Mouse (Mus musculus) CH12.LX (cell line): ENCODE data around the gene Itgb2l. TPM values are rescaled to one million over a fixed set of nuclear protein-coding genes. Genes with fewer than 3 reads are reported as not detected.

ENCODE experiments used
- DNase-seq: peaks from one replicate; pipeline ENCODE4 v3.0.0-alpha.2; 2013; ENCODE audit errors: extremely low read depth
- H3K27ac ChIP-seq: 2 replicates; pipeline ENCODE4 v1.5.1; 2012; ENCODE audit warnings: low read depth, mild to moderate bottlenecking, control low read depth, moderate library complexity; ENCODE audit not compliant: insufficient read depth
- H3K27me3 ChIP-seq: replicated peaks from 2 replicates; pipeline ENCODE3; 2012; ENCODE audit warnings: inconsistent platforms
- H3K36me3 ChIP-seq, 2 experiments: replicated peaks in 1 of 2; 2 replicates each; pipeline versions ENCODE3 to v1.6.1; 2012; ENCODE audit warnings: inconsistent platforms in 1 of 2, low read length in 1 of 2, mild to moderate bottlenecking in 1 of 2, mixed read lengths in 1 of 2, moderate library complexity in 1 of 2; ENCODE audit not compliant: control insufficient read depth in 1 of 2, insufficient read depth in 1 of 2
- H3K4me1 ChIP-seq, 2 experiments: 2 replicates each; pipeline ENCODE4 v1.6.1; 2012; ENCODE audit warnings: inconsistent platforms in 1 of 2, moderate library complexity in 1 of 2; ENCODE audit not compliant: insufficient read depth in 2 of 2, control insufficient read depth in 1 of 2
- H3K4me2 ChIP-seq: 2 replicates; pipeline ENCODE4 v1.6.1; 2012; ENCODE audit warnings: low read depth, mild to moderate bottlenecking, control low read depth; ENCODE audit not compliant: poor library complexity, insufficient read depth, severe bottlenecking
- H3K4me3 ChIP-seq, 3 experiments: fragments of 150-350 bp in 1 of 3; sonication (generic) in 1 of 3; replicated peaks in 1 of 3; 2 replicates each; pipeline versions ENCODE3 to v1.5.1; 2011 to 2012; ENCODE audit warnings: low read depth in 2 of 3, low read length in 2 of 3, mild to moderate bottlenecking in 2 of 3, moderate library complexity in 2 of 3, control low read depth in 1 of 3, improper control_type of control experiment in 1 of 3, inconsistent platforms in 1 of 3, mixed read lengths in 1 of 3; ENCODE audit not compliant: poor library complexity in 1 of 3
- H3K79me2 ChIP-seq: replicated peaks from 2 replicates; pipeline ENCODE4 v1.6.1; 2012; ENCODE audit warnings: mild to moderate bottlenecking, moderate library complexity; ENCODE audit not compliant: control insufficient read depth, poor library complexity, insufficient read depth, severe bottlenecking; ENCODE audit errors: extremely low read depth
- H3K9ac ChIP-seq: 2 replicates; pipeline ENCODE4 v1.6.1; 2012; ENCODE audit warnings: low read depth, mild to moderate bottlenecking, control low read depth, moderate library complexity; ENCODE audit not compliant: insufficient read depth
- H3K9me3 ChIP-seq: replicated peaks from 2 replicates; pipeline ENCODE3; 2012; ENCODE audit warnings: low read length, inconsistent platforms, mixed read lengths
- BHLHE40 ChIP-seq: IDR thresholded peaks from 2 replicates; pipeline ENCODE4 v1.6.1; 2011; ENCODE audit warnings: mild to moderate bottlenecking, low read depth, low read length, improper control_type of control experiment
- CHD2 ChIP-seq: IDR thresholded peaks from 2 replicates; pipeline ENCODE4 v1.6.1; 2011; ENCODE audit warnings: low read length, improper control_type of control experiment
- E2F4 ChIP-seq: IDR thresholded peaks from 2 replicates; pipeline ENCODE4 v1.6.1; 2011; ENCODE audit warnings: low read depth, low read length, improper control_type of control experiment; ENCODE audit not compliant: insufficient replicate concordance
- ELF1 ChIP-seq: IDR thresholded peaks from 2 replicates; pipeline ENCODE4 v1.6.1; 2014; ENCODE audit warnings: low read depth, mild to moderate bottlenecking, inconsistent platforms, low read length, improper control_type of control experiment
- JUN ChIP-seq: IDR thresholded peaks from 2 replicates; pipeline ENCODE4 v1.6.1; 2011; ENCODE audit warnings: low read depth, mild to moderate bottlenecking, low read length, improper control_type of control experiment, moderate library complexity; ENCODE audit not compliant: insufficient read depth
- MAFK ChIP-seq: IDR thresholded peaks from 2 replicates; pipeline ENCODE4 v1.6.1; 2011; ENCODE audit warnings: low read length, improper control_type of control experiment; ENCODE audit not compliant: insufficient replicate concordance
- NRF1 ChIP-seq: IDR thresholded peaks from 2 replicates; pipeline ENCODE4 v1.6.1; 2014; ENCODE audit warnings: low read depth, mild to moderate bottlenecking, inconsistent platforms, low read length, improper control_type of control experiment, moderate library complexity
- POLR2A ChIP-seq: IDR thresholded peaks from 2 replicates; pipeline ENCODE4 v1.6.1; 2011; ENCODE audit warnings: low read depth, mild to moderate bottlenecking, improper control_type of control experiment, low read length
- POLR2AphosphoS2 ChIP-seq: IDR thresholded peaks from 2 replicates; pipeline ENCODE4 v1.6.1; 2011; ENCODE audit warnings: low read depth, low read length, improper control_type of control experiment
- RAD21 ChIP-seq: IDR thresholded peaks from 2 replicates; pipeline ENCODE4 v1.6.1; 2011; ENCODE audit warnings: low read depth, mild to moderate bottlenecking, low read length, improper control_type of control experiment, moderate library complexity
- SIN3A ChIP-seq: IDR thresholded peaks from 2 replicates; pipeline ENCODE4 v1.6.1; 2012; ENCODE audit warnings: low read length, improper control_type of control experiment, inconsistent platforms
- ZC3H11A ChIP-seq: IDR thresholded peaks from 2 replicates; pipeline ENCODE4 v1.6.1; 2012; ENCODE audit warnings: low read depth, mild to moderate bottlenecking, inconsistent platforms, low read length, improper control_type of control experiment
- ZNF384 ChIP-seq: IDR thresholded peaks from 2 replicates; pipeline ENCODE4 v1.6.1; 2012; ENCODE audit warnings: low read depth, low read length, improper control_type of control experiment, inconsistent platforms
- dilution Hi-C: fragments of 300-500 bp; cut with MboI; formaldehyde crosslinking; loops from 2 replicates; pipeline ENCODE4 v1.14.3; 2020; ENCODE audit warnings: low sequenced_read_pairs; ENCODE audit not compliant: extremely low pct_unique_long_range_greater_than_20kb, extremely low pct_ligation_motif_present
- in situ Hi-C: fragments of 300-500 bp; cut with MboI; formaldehyde crosslinking; loops from 3 replicates; pipeline ENCODE4 v1.14.3; 2019; ENCODE audit warnings: low sequenced_read_pairs, low pct_ligation_motif_present, low pct_unique_long_range_greater_than_20kb, mixed read lengths
- polyA plus RNA-seq: library from polyadenylated mRNA; unstranded; fragments of >175 nt; gene quantifications from 2 replicates; pipeline ENCODE4 v1.2.1, GENCODE M21; 2012; ENCODE audit warnings: low read depth; ENCODE audit not compliant: insufficient read length
- total RNA-seq, 2 experiments: library from RNA; depleted of rRNA; stranded (reverse); fragments of 300-350 nt in 1 of 2; fragments of >200 nt in 1 of 2; gene quantifications; 2 replicates each; pipeline ENCODE4 v1.2.3; 2012 to 2014

The Itgb2l gene
- total and polyA plus RNA-seq, 3 experiments = 0.08 to 0.37 (median 0.20) TPM

DNA sequence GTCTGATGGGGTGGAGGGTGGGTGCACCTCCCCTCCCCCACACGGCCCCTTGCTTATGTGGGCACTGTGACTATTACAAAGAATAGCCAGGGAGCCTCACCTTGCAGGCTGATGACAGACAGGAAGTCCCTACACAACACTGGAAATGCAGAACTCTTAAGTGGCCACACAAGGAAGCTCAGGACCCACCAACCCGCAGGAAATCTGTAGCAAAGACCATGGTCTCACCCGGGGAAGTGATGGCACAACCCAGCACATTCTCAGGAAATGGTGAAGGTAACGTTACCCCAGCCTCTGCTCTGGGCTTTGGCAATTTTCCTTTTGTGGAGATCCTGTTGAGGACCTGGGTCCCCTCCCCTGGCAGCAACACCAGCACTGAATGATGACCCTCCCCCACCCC, 3.7 kb downstream of the Itgb2l start:
- Histone ChIP-seq H3K9ac (no peak overlapping the region), H3K36me3 (no peaks in the 10 kb centered on the region), H3K79me2 (no peaks in the 10 kb centered on the region), H3K27ac (no peak overlapping the region), H3K4me1 (peaks cover 6 to 30% of the 10 kb centered on the region in 2 experiments; a peak in 3 of 4 replicates), H3K27me3 (no peaks in the 10 kb centered on the region), H3K4me2 (no peak overlapping the region), H3K4me3 (no peak overlapping the region), H3K9me3 (no peaks in the 10 kb centered on the region)
- in situ Hi-C loops = no loop called here
- dilution Hi-C loops = no loop called here
- no peak for DNase-seq
- TF ChIP-seq CHD2 (0 out of 2 replicates have a peak, but pooled peaks have one; percentile 46), NRF1 (no peak)

GRCm38 (mm10) chr16:96438946-96439345, 4.5 kb downstream of the Itgb2l start:
- no peak for DNase-seq
- TF ChIP-seq ZC3H11A (no peak), ZNF384 (no peak)
- Histone ChIP-seq H3K9ac (no peak overlapping the region), H3K36me3 (no peaks in the 10 kb centered on the region), H3K27ac (no peak overlapping the region), H3K4me1 (peaks cover 6 to 30% of the 10 kb centered on the region in 2 experiments; a peak in 3 of 4 replicates), H3K4me3 (no peak overlapping the region), H3K9me3 (no peaks in the 10 kb centered on the region), H3K27me3 (no peaks in the 10 kb centered on the region), H3K79me2 (no peaks in the 10 kb centered on the region), H3K4me2 (no peak overlapping the region)
- dilution Hi-C loops (no loop called here), in situ Hi-C loops (no loop called here)

- H3K27ac ChIP-seq = no peak overlapping the region
- H3K27me3 ChIP-seq = no peaks in the 10 kb centered on the region
- H3K79me2 ChIP-seq = no peaks in the 10 kb centered on the region
- in situ Hi-C loops (no loop called here), dilution Hi-C loops (no loop called here)
- no peak overlapping the region for H3K9ac ChIP-seq
- no peak overlapping the region for H3K4me3 ChIP-seq
- peaks cover 0 to 20% of the 10 kb centered on the region in 2 experiments; a peak in 2 of 4 replicates for H3K4me1 ChIP-seq
- H3K9me3 ChIP-seq = no peaks in the 10 kb centered on the region
- no peak for TF ChIP-seq ELF1
- DNase-seq = no peak
- H3K36me3 ChIP-seq = no peaks in the 10 kb centered on the region
- H3K4me2 ChIP-seq = no peak overlapping the region
Observed at GRCm38 (mm10) chr16:96434024-96434785, 9.2 kb downstream of the Itgb2l start.

DNA sequence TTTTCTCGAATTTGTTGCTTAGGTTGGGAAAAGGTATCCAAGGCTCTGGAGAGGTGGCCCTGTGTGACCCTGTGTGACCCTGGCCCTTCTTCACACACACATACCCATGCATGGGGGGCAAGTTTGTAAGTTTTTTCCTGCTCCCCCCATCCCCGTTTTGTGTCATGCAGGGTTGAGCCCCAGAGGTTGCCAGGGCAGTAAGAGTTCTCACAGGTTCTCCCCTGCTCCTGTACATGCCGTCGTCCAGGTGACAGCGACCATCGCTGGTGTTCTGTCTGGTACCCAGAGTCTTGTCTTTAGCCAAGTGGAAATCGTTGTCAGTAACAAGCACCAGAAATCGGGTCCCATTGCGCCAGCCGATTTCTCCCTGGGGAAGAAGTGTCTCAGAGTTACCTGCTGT, 10.2 kb downstream of the Itgb2l start:
- TF ChIP-seq BHLHE40 (no peak), E2F4 (no peak), SIN3A (no peak), JUN (no peak), POLR2AphosphoS2 (no peak), RAD21 (no peak), POLR2A (no peak), MAFK (no peak)
- Histone ChIP-seq H3K36me3 (no peaks in the 10 kb centered on the region), H3K27ac (no peak overlapping the region), H3K9me3 (no peaks in the 10 kb centered on the region), H3K4me3 (no peak overlapping the region), H3K79me2 (no peaks in the 10 kb centered on the region), H3K27me3 (peaks cover 3% of the 10 kb centered on the region), H3K9ac (no peak overlapping the region), H3K4me2 (no peak overlapping the region), H3K4me1 (peaks cover 0 to 20% of the 10 kb centered on the region in 2 experiments; a peak in 2 of 4 replicates)
- in situ Hi-C loops (no loop called here), dilution Hi-C loops (no loop called here)
- no peak for DNase-seq
